Mouse (Mus musculus) erythroblast, embryonic 14.5 days (primary cell): ENCODE measurements at regions not wholly inside any gene's neighbourhood (a gene's known extent, or its start where the extent isn't known, plus 50 kb on each side); places are given as distances from the start of the nearest gene placed in this dataset.

Experiments used
- H3K27me3 ChIP-seq: 2 replicates; pipeline ENCODE4 v1.6.1; 2012; ENCODE audit warnings: inconsistent platforms; ENCODE audit not compliant: control insufficient read depth
- H3K36me3 ChIP-seq: 2 replicates; pipeline ENCODE4 v1.6.1; 2012; ENCODE audit warnings: mild to moderate bottlenecking, inconsistent platforms; ENCODE audit not compliant: control insufficient read depth
- H3K4me1 ChIP-seq: 2 replicates; pipeline ENCODE4 v1.6.1; 2012; ENCODE audit warnings: inconsistent platforms; ENCODE audit not compliant: control insufficient read depth
- H3K4me3 ChIP-seq: replicated peaks from 2 replicates; pipeline ENCODE3; 2012; ENCODE audit warnings: moderate library complexity, mild to moderate bottlenecking, inconsistent platforms
- H3K9me3 ChIP-seq: 2 replicates; pipeline ENCODE4 v1.6.1; 2012; ENCODE audit warnings: low read length, inconsistent platforms, mixed read lengths; ENCODE audit not compliant: control insufficient read depth
- GATA1 ChIP-seq: IDR thresholded peaks from 2 replicates; pipeline ENCODE4 v1.6.1; 2012; ENCODE audit warnings: low read length, inconsistent platforms, mixed read lengths
- TAL1 ChIP-seq: IDR thresholded peaks from 3 replicates; pipeline ENCODE4 v1.6.1; 2012; ENCODE audit warnings: low read length, inconsistent platforms, mixed read lengths

DNA sequence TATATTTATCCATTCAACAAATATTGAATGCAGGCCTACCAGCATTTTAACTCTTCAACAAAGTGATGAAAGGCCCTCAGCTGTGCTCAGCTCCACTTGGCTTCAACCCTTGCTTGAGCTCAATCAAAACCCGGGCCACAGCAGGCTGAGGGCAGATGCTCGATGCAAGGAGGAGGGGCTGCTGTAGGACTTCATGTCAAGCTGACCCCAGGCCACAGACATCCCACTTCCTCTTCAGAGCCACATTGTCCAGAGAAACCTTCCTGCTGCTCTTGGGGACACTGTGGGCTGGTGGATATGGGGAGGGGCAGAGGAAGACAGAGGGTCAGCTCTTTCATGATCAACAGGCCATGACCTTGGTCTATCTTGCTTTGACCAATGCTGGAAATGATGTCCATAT, 299.7 kb downstream of the Bcl11a start:
- Histone ChIP-seq H3K27me3 (no peaks in the 10 kb centered on the region), H3K9me3 (no peaks in the 10 kb centered on the region), H3K4me3 (no peak overlapping the region), H3K36me3 (no peaks in the 10 kb centered on the region), H3K4me1 (no peaks in the 10 kb centered on the region)
- no peak for TF ChIP-seq TAL1
- no peak for TF ChIP-seq GATA1

DNA sequence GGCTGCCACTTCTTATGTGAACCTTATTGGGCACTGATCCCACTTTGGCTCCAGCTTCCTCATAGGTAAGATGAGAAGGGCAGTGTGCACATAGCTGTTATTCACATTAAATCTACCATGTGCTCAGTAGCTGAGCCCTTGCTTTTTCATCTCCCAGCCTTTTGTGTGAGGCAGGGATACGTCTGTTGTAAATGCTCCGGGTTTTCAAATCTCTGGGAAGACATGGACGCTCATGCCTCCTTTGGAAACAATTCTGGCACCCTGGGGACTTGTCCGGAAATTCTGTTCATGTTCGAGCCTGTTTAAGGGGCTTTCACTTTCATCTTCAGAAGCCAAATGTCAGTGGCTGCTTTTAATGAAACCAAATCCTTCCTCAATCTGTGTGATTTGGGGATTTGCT, 312.7 kb downstream of the Bcl11a start:
- Histone ChIP-seq H3K27me3 (no peaks in the 10 kb centered on the region), H3K4me3 (no peak overlapping the region), H3K4me1 (no peaks in the 10 kb centered on the region), H3K9me3 (no peaks in the 10 kb centered on the region), H3K36me3 (no peaks in the 10 kb centered on the region)
- TF ChIP-seq GATA1 = no peak
- no peak for TF ChIP-seq TAL1

DNA sequence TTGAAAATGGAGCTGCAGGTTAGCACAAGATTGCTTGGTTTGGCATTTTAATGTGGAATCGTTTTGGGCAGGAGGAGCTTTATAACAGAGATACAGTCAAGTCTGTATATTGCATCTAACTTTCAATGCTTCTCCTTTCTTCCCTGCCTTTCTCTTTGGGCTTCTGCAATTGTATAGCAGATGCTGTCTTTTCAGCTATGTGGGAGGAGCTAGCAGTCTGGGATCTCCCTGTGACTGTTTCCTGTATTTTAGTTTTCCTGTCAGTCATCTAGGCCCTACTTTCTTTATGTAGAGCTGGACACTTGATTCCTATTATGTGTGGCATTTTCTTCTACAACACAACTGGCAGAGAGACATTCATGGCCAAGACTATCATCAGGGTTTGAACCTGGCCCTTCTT, 313.5 kb downstream of the Bcl11a start:
- no peak for TF ChIP-seq TAL1
- Histone ChIP-seq H3K27me3 (no peaks in the 10 kb centered on the region), H3K4me3 (no peak overlapping the region), H3K36me3 (no peaks in the 10 kb centered on the region), H3K4me1 (no peaks in the 10 kb centered on the region), H3K9me3 (no peaks in the 10 kb centered on the region)

- no peaks in the 10 kb centered on the region for H3K36me3 ChIP-seq
- TF ChIP-seq TAL1 (no peak), GATA1 (no peak)
- H3K4me1 ChIP-seq = no peaks in the 10 kb centered on the region
Observed at GRCm38 (mm10) chr11:24395478-24395877, 317.6 kb downstream of the Bcl11a start.

DNA sequence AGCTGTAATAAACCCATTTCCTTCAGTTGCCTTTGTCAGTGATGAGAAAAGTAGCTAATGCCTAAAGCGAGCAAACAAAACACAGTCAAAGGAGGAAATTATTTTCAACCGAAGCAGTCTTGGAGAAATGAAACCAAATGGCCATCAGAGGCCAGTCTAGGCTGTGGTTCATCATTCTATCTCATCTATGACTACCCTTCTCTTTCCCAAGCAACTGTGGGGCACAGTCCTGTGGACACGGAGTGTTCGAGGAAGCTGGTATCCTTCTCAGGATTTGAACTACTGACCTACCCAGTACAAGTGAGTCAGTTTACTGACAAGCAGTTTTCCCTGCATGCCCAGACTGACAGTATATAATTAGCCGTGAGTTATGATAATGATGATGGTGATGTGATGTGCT, 319.1 kb downstream of the Bcl11a start:
- H3K4me3 ChIP-seq = no peak overlapping the region
- TF ChIP-seq TAL1 (no peak), GATA1 (no peak)
- H3K36me3 ChIP-seq = no peaks in the 10 kb centered on the region
- H3K27me3 ChIP-seq = no peaks in the 10 kb centered on the region
- H3K4me1 ChIP-seq = no peaks in the 10 kb centered on the region
- H3K9me3 ChIP-seq = no peaks in the 10 kb centered on the region

More at GRCm38 (mm10) chr11:24395478-24395877, 317.6 kb downstream of the Bcl11a start:
- no peak overlapping the region for H3K4me3 ChIP-seq
- no peaks in the 10 kb centered on the region for H3K27me3 ChIP-seq
- H3K9me3 ChIP-seq = no peaks in the 10 kb centered on the region

- Histone ChIP-seq H3K36me3 (no peaks in the 10 kb centered on the region), H3K4me1 (no peaks in the 10 kb centered on the region), H3K27me3 (no peaks in the 10 kb centered on the region), H3K9me3 (no peaks in the 10 kb centered on the region), H3K4me3 (no peak overlapping the region)
- no peak for TF ChIP-seq TAL1
- no peak for TF ChIP-seq GATA1
Observed at GRCm38 (mm10) chr11:24397710-24398109, 319.9 kb downstream of the Bcl11a start.

- Histone ChIP-seq H3K27me3 (no peaks in the 10 kb centered on the region), H3K4me1 (no peaks in the 10 kb centered on the region), H3K36me3 (no peaks in the 10 kb centered on the region), H3K9me3 (no peaks in the 10 kb centered on the region), H3K4me3 (no peak overlapping the region)
- TF ChIP-seq GATA1 (no peak), TAL1 (no peak)
Observed at GRCm38 (mm10) chr11:24401151-24401550, 323.3 kb downstream of the Bcl11a start.

DNA sequence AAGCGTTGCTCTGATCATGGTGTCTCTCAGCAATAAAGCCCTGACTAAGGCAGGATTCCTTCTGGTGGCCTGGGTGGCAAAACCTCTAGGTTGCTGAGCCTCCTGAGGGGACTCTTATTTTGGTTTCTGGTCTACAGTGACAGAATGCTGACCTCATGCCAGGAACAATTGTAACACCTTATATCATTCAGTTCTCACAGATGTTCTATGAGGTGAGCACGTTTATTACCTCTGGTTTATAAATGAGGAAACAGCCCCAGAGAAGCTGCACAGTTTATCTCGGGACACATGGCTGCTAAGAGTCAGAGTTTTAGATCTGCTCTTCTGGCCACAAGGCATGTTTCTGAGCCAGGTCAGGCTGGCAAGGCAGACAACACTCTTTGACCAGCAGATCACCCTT, 324.3 kb downstream of the Bcl11a start:
- Histone ChIP-seq H3K4me3 (no peak overlapping the region), H3K27me3 (no peaks in the 10 kb centered on the region), H3K9me3 (no peaks in the 10 kb centered on the region), H3K4me1 (no peaks in the 10 kb centered on the region), H3K36me3 (no peaks in the 10 kb centered on the region)
- TF ChIP-seq TAL1 (no peak), GATA1 (no peak)

GRCm38 (mm10) chr11:24414804-24415203, 336.9 kb downstream of the Bcl11a start:
- Histone ChIP-seq H3K4me1 (no peaks in the 10 kb centered on the region), H3K4me3 (no peak overlapping the region), H3K9me3 (0 out of 2 replicates have a peak, but pooled peaks cover 3% of the 10 kb centered on the region), H3K36me3 (no peaks in the 10 kb centered on the region), H3K27me3 (no peaks in the 10 kb centered on the region)
- TF ChIP-seq GATA1 (no peak), TAL1 (no peak)

- Histone ChIP-seq H3K36me3 (no peaks in the 10 kb centered on the region), H3K4me1 (no peaks in the 10 kb centered on the region), H3K9me3 (0 out of 2 replicates have a peak, but pooled peaks cover 3% of the 10 kb centered on the region), H3K4me3 (no peak overlapping the region), H3K27me3 (no peaks in the 10 kb centered on the region)
- TF ChIP-seq GATA1 = no peak
- no peak for TF ChIP-seq TAL1
Observed at GRCm38 (mm10) chr11:24422066-24422775, 344.4 kb downstream of the Bcl11a start.
